ENCODE assay signal across 7 mouse cellular contexts in genomic region chr1:34850343-34851136, GRCm38 (mm10). TPM values are rescaled to one million over a fixed set of nuclear protein-coding genes. Genes with fewer than 3 reads are reported as not detected.
A peak's percentile ranks its signal among the peaks of the same experiment; 100 is the strongest.
DNase-seq lines count a peak whose midpoint lies in the region; ATAC-seq and TF ChIP-seq lines count a peak whose summit lies in the region.

No protein-coding gene starts in this region.

- no peaks in the 10 kb centered on the region for H3K9me3 ChIP-seq in lung, postnatal 0 days (ENCODE audit: low read length)
- no peaks in the 10 kb centered on the region for H3K9me3 ChIP-seq in hindbrain, postnatal 0 days (ENCODE audit: low read length)

- intact Hi-C loops in left cerebral cortex, postnatal 36 days (cut with DNase I) = no loop called here

- peak overlapping the region; percentile 65 for H3K4me3 ChIP-seq in lung, postnatal 0 days (ENCODE audit: low read depth, low read length)
- H3K4me3 ChIP-seq in hindbrain, postnatal 0 days (ENCODE audit: low read length) = peak overlapping the region; percentile 82

- 35% methylated on average over 10 of the region's 11 CpGs for WGBS in lung, postnatal 0 days
- 34% methylated on average over 10 of the region's 11 CpGs for WGBS in hindbrain, postnatal 0 days

- H3K27me3 ChIP-seq in lung, postnatal 0 days (replicated peaks; ENCODE audit: insufficient read depth, low read length) = no peaks in the 10 kb centered on the region
- H3K27me3 ChIP-seq in hindbrain, postnatal 0 days (ENCODE audit: insufficient read depth, low read length) = no peaks in the 10 kb centered on the region

- no peaks in the 10 kb centered on the region for H3K4me1 ChIP-seq in lung, postnatal 0 days (ENCODE audit: insufficient read depth, low read depth, low read length)
- 0 out of 2 replicates have a peak, but pooled peaks cover 17% of the 10 kb centered on the region for H3K4me1 ChIP-seq in hindbrain, postnatal 0 days (ENCODE audit: insufficient read depth, low read length)

- H3K4me2 ChIP-seq in lung, postnatal 0 days (replicated peaks; ENCODE audit: low read depth, low read length) = peak overlapping the region; percentile 92
- H3K4me2 ChIP-seq in hindbrain, postnatal 0 days (ENCODE audit: low read depth, low read length) = peak overlapping the region; percentile 78

- peak; percentile 38 for DNase-seq in lung, postnatal 0 days (ENCODE audit: low spot score)
- DNase-seq in lung, postnatal 25 days (ENCODE audit: low spot score) = no peak
- DNase-seq in cerebellum, postnatal 25 days = peak; percentile 24 to 46
- DNase-seq in hindbrain, postnatal 0 days (ENCODE audit: low spot score) = peak; percentile 31
- peak; percentile 24 for DNase-seq in neural tube, embryonic 10.5 days (ENCODE audit: extremely low spot score, low spot score)
- DNase-seq in left cerebral cortex, postnatal 36 days (ENCODE audit: low spot score in 2 of 2) = no peak
- DNase-seq in layer of hippocampus, postnatal 10 days (ENCODE audit: low spot score in 2 of 2) = no peak

- H3K36me3 ChIP-seq in lung, postnatal 0 days (ENCODE audit: insufficient read depth, low read length) = no peaks in the 10 kb centered on the region
- H3K36me3 ChIP-seq in hindbrain, postnatal 0 days (ENCODE audit: insufficient read depth, low read length) = no peaks in the 10 kb centered on the region

- peak; percentile 4; the same call in 1 of the 2 replicates for ATAC-seq in lung, postnatal 0 days
- peak; percentile 72 for ATAC-seq in hindbrain, postnatal 0 days

- no peak for TF ChIP-seq EP300 in lung, postnatal 0 days (IDR thresholded peaks at IDR 0.05)

- 0 out of 2 replicates have a peak overlapping the region, but pooled peaks have one; percentile 77 for H3K27ac ChIP-seq in lung, postnatal 0 days (ENCODE audit: low read length)
- H3K27ac ChIP-seq in hindbrain, postnatal 0 days = peak overlapping the region; percentile 89; the same call in 1 of the 2 replicates

- H3K9ac ChIP-seq in lung, postnatal 0 days (replicated peaks; ENCODE audit: low read depth) = peak overlapping the region; percentile 23; the same call in 1 of the 2 replicates
- peak overlapping the region; percentile 87 for H3K9ac ChIP-seq in hindbrain, postnatal 0 days (replicated peaks; ENCODE audit: low read length)

- no peak for TF ChIP-seq CTCF in lung, postnatal 0 days (IDR thresholded peaks at IDR 0.05)
- no peak for TF ChIP-seq CTCF in hindbrain, postnatal 0 days (IDR thresholded peaks at IDR 0.05; ENCODE audit: low read depth)

RNA-seq across cellular contexts. Expression of gene Plekhb2, which starts 0.8 kb away (rescaled TPM):
- polyA plus RNA-seq in lung, postnatal 0 days (2015; fragmentation: Nextera tagmentation; extraction: Ambion mirVana) = 71.1 and 79.8 TPM in 2 replicates
- 98.6 and 117 TPM in 2 replicates for total RNA-seq in hindbrain, postnatal 0 days (2014; rRNA removed)
- polyA plus RNA-seq in hindbrain, postnatal 0 days (2015; fragmentation: Nextera tagmentation; extraction: Ambion mirVana) = 104 and 107 TPM in 2 replicates
- 100 to 1,000 TPM; 246 to 270 TPM for total RNA-seq in left cerebral cortex, postnatal 36 days (2021)
- 100 to 1,000 TPM; 185 to 198 TPM for total RNA-seq in layer of hippocampus, postnatal 10 days (2021)

RNA-seq across cellular contexts. Expression of gene Fam168b, which starts 7.7 kb away (rescaled TPM):
- 29.3 and 31.8 TPM in 2 replicates for polyA plus RNA-seq in lung, postnatal 0 days (2015; fragmentation: Nextera tagmentation; extraction: Ambion mirVana)
- 367 and 457 TPM in 2 replicates for total RNA-seq in hindbrain, postnatal 0 days (2014; rRNA removed)
- 81.5 and 90.6 TPM in 2 replicates for polyA plus RNA-seq in hindbrain, postnatal 0 days (2015; fragmentation: Nextera tagmentation; extraction: Ambion mirVana)
- total RNA-seq in left cerebral cortex, postnatal 36 days (2021) = 100 to 1,000 TPM; 247 to 252 TPM
- total RNA-seq in layer of hippocampus, postnatal 10 days (2021) = 100 to 1,000 TPM; 203 to 226 TPM

Comparison
In these comparisons a context has a peak if more than half of its experiments do, and no peak if none do; other contexts are left out.
1. DNase-seq: peak in lung, postnatal 0 days (single experiment), cerebellum, postnatal 25 days (2 of 2), hindbrain, postnatal 0 days (single experiment) and neural tube, embryonic 10.5 days (single experiment); none in lung, postnatal 25 days (single experiment), left cerebral cortex, postnatal 36 days (0 of 2) and layer of hippocampus, postnatal 10 days (0 of 2).